Mouse (Mus musculus) spleen, adult 2 months (tissue): Measurements from ENCODE around the gene Cmas.

ENCODE experiments used
- CTCF ChIP-seq: fragments of 200-500 bp; IDR thresholded peaks from 2 replicates; pipeline ENCODE4 v1.5.1; 2011; ENCODE audit warnings: mild to moderate bottlenecking, inconsistent platforms; ENCODE audit not compliant: insufficient read depth, insufficient read length, insufficient replicate concordance; ENCODE audit errors: extremely low read depth
- POLR2A ChIP-seq: fragments of 200-500 bp; IDR thresholded peaks from 2 replicates; pipeline ENCODE4 v1.6.1; 2011; ENCODE audit warnings: low read depth, low read length, inconsistent platforms

DNA sequence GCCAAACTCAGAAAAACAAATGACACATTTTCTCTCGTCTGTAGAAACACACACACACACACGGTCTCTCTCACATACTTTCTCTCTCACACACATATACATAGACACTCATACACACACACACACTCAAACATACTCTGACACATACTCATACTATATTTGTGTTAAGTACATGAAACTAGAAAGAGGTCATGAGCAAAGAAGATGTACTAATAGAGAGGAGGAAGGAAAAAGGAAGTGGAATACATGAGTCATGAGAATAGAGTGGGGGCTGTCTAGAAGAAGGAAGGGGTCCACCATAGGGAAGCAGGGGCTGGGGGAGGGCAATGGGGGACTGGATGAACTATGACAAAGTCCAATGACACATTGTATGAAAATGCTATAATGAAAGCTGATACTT is 9.3 kb upstream of the Cmas start:
- TF ChIP-seq CTCF: no peak
- no peak for TF ChIP-seq POLR2A
